Mouse (Mus musculus) bone marrow, adult 2 months (tissue): Measurements from ENCODE around the gene Lfng.
A peak's percentile ranks its signal among the peaks of the same experiment; 100 is the strongest.

Source experiments
- CTCF ChIP-seq: fragments of 200-500 bp; IDR thresholded peaks from 2 replicates; pipeline ENCODE4 v1.5.1; 2011; ENCODE audit warnings: low read length, control low read depth; ENCODE audit not compliant: control insufficient read depth, insufficient read depth
- POLR2A ChIP-seq: fragments of 200-500 bp; IDR thresholded peaks from 2 replicates; pipeline ENCODE4 v1.6.1; 2011; ENCODE audit warnings: low read depth, mild to moderate bottlenecking, control low read depth, low read length, borderline replicate concordance; ENCODE audit not compliant: control insufficient read depth

DNA sequence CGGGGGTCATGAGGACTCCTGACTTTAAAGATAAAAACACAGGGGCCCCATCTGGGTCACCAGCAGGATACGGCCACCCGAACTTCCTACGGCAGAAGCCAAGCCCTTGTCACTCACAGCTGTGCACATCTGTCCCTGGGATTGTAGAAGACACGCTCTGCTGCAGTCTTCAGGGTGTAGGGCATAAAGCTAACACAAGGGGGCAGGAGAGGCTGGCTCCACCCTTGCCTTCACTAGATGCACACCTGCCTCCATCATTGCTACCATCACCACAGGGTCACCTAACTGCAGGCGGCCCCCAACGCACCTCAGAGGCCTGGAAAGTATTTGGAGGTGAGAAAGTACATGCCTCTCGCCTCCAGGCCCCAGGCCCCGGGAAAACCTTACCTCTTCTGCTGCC, 21.9 kb downstream of the Lfng start:
- peak; percentile 84 for TF ChIP-seq CTCF
- TF ChIP-seq POLR2A = no peak
